ENCODE assay signal across 12 mouse cellular contexts in the genomic region with DNA sequence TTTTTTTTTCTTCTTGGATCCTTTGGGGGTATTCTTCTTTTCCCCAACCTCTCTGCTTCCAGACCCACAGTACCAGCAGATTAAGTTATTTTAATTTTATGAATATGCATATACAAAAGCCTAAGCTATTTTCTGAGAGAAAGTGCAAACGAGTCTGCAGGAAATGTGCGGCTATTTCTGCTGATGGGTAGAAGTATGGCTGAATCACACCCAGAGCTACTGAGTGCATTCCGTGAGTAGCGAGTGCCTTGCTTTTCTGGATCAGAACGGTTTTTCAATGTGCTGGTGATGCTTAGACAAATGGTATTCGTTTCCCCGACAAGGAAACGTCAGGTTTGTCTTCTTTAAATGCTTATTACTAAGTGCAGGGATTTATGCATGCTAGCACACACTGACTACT.
"Had no signal": no experiment of that assay in that cellular context is flagged by ENCODE, and none has a peak within 500 bp of the region (broad histone marks: within the 10 kb centered on the region; RNA-seq: fewer than 3 reads in every experiment).

No protein-coding gene starts in this region.

- DNase-seq: kidney, adult 18-20 months; kidney, adult 9 months; kidney, postnatal 14 days; kidney, postnatal 4 days; layer of hippocampus, postnatal 36 days; liver; lung, adult 18-20 months; lung, postnatal 10 days; lung, postnatal 36 days; thymus, adult 2 months; thymus, postnatal 14 days; thymus, postnatal 4 days had no signal
